Mouse (Mus musculus): ENCODE measurements around the gene Csde1. TPM values are rescaled to one million over a fixed set of nuclear protein-coding genes. Genes with fewer than 3 reads are reported as not detected.
A peak's percentile ranks its signal among the peaks of the same experiment; 100 is the strongest.

Csde1 gene
- polyA plus RNA-seq, 1 experiment from 2014 or later, result 540 TPM

DNA sequence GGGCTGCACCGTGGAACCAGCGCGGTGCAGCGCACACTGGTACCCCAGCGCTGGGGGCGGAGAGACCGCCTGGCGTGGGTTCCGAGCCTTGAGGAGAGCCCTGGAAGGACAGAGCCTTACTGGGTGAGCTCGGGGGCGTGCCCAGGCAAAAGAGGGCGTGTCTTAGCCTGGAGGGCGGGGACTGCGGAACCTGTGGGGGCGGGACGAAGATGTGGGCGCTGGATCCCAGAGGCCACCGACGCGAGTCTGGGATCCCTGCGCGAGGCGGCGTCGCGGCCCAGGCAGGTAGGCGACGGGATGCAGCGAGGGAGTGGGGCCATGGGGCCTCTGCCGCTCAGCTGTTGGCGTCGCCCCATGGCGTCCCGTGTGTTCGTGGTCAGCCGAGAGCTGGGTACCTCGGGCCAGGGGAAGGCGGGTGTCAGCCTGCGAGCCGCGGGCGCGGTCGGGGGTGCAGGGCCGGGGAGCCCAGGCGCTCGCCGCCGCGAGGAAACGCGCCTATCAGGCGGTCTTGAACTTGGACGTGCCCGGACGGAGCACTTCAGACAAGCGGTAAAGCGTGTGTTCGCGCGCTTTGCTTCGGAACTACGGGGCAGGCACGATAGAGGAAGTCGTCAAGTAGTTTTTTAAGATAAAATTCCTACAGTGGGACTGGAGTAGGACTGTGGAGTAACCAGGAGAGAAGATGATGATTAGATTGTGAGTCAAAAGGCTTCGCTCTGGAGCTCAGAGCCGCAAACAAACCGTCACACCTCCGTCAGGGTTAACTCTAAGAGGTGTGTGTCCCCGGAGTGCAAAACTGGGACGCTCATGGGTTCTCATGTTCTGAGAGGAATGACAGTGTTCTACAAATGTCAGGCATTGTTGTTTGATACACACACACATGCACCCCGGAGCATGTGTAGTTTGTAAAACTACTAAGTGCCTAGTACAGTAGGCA is 82.5 kb downstream of the Csde1 start, which contains the start of gene Dennd2c:
Gene Dennd2c, plus strand, starts transcription at position 151 of the 937 bp plus-strand sequence.
- H3K36me3 ChIP-seq (replicated peaks), result no peaks in the 10 kb centered on the region
- peaks cover 12% of the 10 kb centered on the region for H3K4me1 ChIP-seq
- H3K27me3 ChIP-seq, result peaks cover 37% of the 10 kb centered on the region
- no peak within 1 kb of the TSS for H3K27ac ChIP-seq
- H3K4me3 ChIP-seq (replicated peaks), result peak within 1 kb of the TSS; percentile 54
- WGBS, result under 1% methylated on average over 72 of the region's 72 CpGs
- peak; percentile 95 for ATAC-seq (ENCODE audit: low FRiP score)
- no peaks in the 10 kb centered on the region for H3K9me3 ChIP-seq
- peak within 1 kb of the TSS; percentile 79 for H3K4me2 ChIP-seq
- H3K9ac ChIP-seq, result peak within 1 kb of the TSS; percentile 47

Other genes starting within 250 kb of the Csde1 start
- gene Tshb, start 237.7 kb upstream of the Csde1 start, polyA plus RNA-seq (2016; fragmentation: Nextera tagmentation; extraction: Ambion mirVana), result 0.05 and 0.06 TPM in 2 replicates
- gene Sycp1, start 84.3 kb upstream of the Csde1 start, polyA plus RNA-seq (2016; fragmentation: Nextera tagmentation; extraction: Ambion mirVana), result not detected in 2 replicates
- 0.09 TPM in 1 of 2 replicates, not detected in the other for gene Nr1h5, start 56.3 kb upstream of the Csde1 start, polyA plus RNA-seq (2016; fragmentation: Nextera tagmentation; extraction: Ambion mirVana)
- 77.2 and 86.8 TPM in 2 replicates for gene Sike1, start 24.7 kb upstream of the Csde1 start, polyA plus RNA-seq (2016; fragmentation: Nextera tagmentation; extraction: Ambion mirVana)
- gene Nras, start 37.9 kb downstream of the Csde1 start, polyA plus RNA-seq (2016; fragmentation: Nextera tagmentation; extraction: Ambion mirVana), result 136 and 162 TPM in 2 replicates
- gene Ampd1, start 53.6 kb downstream of the Csde1 start, polyA plus RNA-seq (2016; fragmentation: Nextera tagmentation; extraction: Ambion mirVana), result not detected in 2 replicates
- gene Dennd2c, start 82.2 kb downstream of the Csde1 start, polyA plus RNA-seq (2016; fragmentation: Nextera tagmentation; extraction: Ambion mirVana), result 1.9 and 2.6 TPM in 2 replicates
- 254 and 263 TPM in 2 replicates for gene Bcas2, start 151.2 kb downstream of the Csde1 start, polyA plus RNA-seq (2016; fragmentation: Nextera tagmentation; extraction: Ambion mirVana)